Mouse (Mus musculus) myocyte (in vitro differentiated cells): Measurements from ENCODE around the gene Lrig1. TPM values are rescaled to one million over a fixed set of nuclear protein-coding genes. Genes with fewer than 3 reads are reported as not detected.
A peak's percentile ranks its signal among the peaks of the same experiment; 100 is the strongest.

Experiments used
- H3K27me3 ChIP-seq: one replicate; pipeline ENCODE4 v1.6.1; 2011; ENCODE audit not compliant: control insufficient read depth, insufficient read depth, insufficient read length
- H3K36me3 ChIP-seq: one replicate; pipeline ENCODE4 v1.6.1; 2011; ENCODE audit not compliant: control insufficient read depth, insufficient read depth
- H3K4me2 ChIP-seq: one replicate; pipeline ENCODE4 v1.6.1; 2011; ENCODE audit warnings: low read depth, control low read depth
- H3K4me3 ChIP-seq: one replicate; pipeline ENCODE4 v1.5.1; 2011; ENCODE audit warnings: mild to moderate bottlenecking, control low read depth, moderate library complexity
- H3K79me2 ChIP-seq: one replicate; pipeline ENCODE4 v1.6.1; 2011; ENCODE audit not compliant: control insufficient read depth, insufficient read depth
- H3ac ChIP-seq: one replicate; pipeline ENCODE4 v1.6.1; 2011; ENCODE audit not compliant: control insufficient read depth, insufficient read length
- CEBPB ChIP-seq: IDR thresholded peaks from 2 replicates; pipeline ENCODE4 v1.6.1; 2011; ENCODE audit warnings: mild to moderate bottlenecking, moderate library complexity; ENCODE audit not compliant: poor library complexity, insufficient read depth, severe bottlenecking
- E2F4 ChIP-seq: IDR thresholded peaks from one replicate; pipeline ENCODE4 v1.6.1; 2011; ENCODE audit warnings: mild to moderate bottlenecking, control low read depth, moderate library complexity; ENCODE audit not compliant: insufficient read depth
- MAX ChIP-seq: IDR thresholded peaks from one replicate; pipeline ENCODE4 v1.6.1; 2011; ENCODE audit warnings: low read depth, mild to moderate bottlenecking, control low read depth
- MYOD1 ChIP-seq, 3 experiments: IDR thresholded peaks; one replicate each; pipeline ENCODE4 v1.6.1; 2011; ENCODE audit warnings: control low read depth in 2 of 3, low read depth in 2 of 3, mild to moderate bottlenecking in 2 of 3, moderate library complexity in 1 of 3; ENCODE audit not compliant: insufficient read length in 2 of 3, control insufficient read depth in 1 of 3
- MYOG ChIP-seq, 3 experiments: IDR thresholded peaks; one replicate each; pipeline ENCODE4 v1.6.1; 2011; ENCODE audit warnings: control low read depth in 2 of 3, low read depth in 2 of 3, mild to moderate bottlenecking in 2 of 3; ENCODE audit not compliant: insufficient read length in 2 of 3, control insufficient read depth in 1 of 3, insufficient read depth in 1 of 3
- POLR2A ChIP-seq: IDR thresholded peaks from one replicate; pipeline ENCODE4 v1.6.1; 2011; ENCODE audit warnings: low read depth, mild to moderate bottlenecking, control low read depth, moderate library complexity; ENCODE audit not compliant: insufficient read length
- POLR2AphosphoS2 ChIP-seq: IDR thresholded peaks from one replicate; pipeline ENCODE4 v1.6.1; 2011; ENCODE audit warnings: low read depth, control low read depth; ENCODE audit not compliant: insufficient read length
- REST ChIP-seq: IDR thresholded peaks from one replicate; pipeline ENCODE4 v1.6.1; 2011; ENCODE audit warnings: mild to moderate bottlenecking, control low read depth, moderate library complexity; ENCODE audit not compliant: insufficient read depth, insufficient read length
- SRF ChIP-seq: IDR thresholded peaks from one replicate; pipeline ENCODE4 v1.6.1; 2011; ENCODE audit warnings: low read depth; ENCODE audit not compliant: control insufficient read depth, insufficient read length
- TCF12 ChIP-seq: IDR thresholded peaks from one replicate; pipeline ENCODE4 v1.6.1; 2011; ENCODE audit warnings: mild to moderate bottlenecking, control low read depth; ENCODE audit not compliant: poor library complexity, insufficient read depth, severe bottlenecking
- TCF3 ChIP-seq: IDR thresholded peaks from one replicate; pipeline ENCODE4 v1.6.1; 2011; ENCODE audit warnings: low read depth, control low read depth; ENCODE audit not compliant: insufficient read length
- USF1 ChIP-seq: IDR thresholded peaks from one replicate; pipeline ENCODE4 v1.6.1; 2011; ENCODE audit warnings: low read depth, mild to moderate bottlenecking, control low read depth, moderate library complexity
- polyA plus RNA-seq: library from polyadenylated mRNA; unstranded; fragments of >200 nt; fragmentation: generic; extraction: Trizol; gene quantifications from one replicate; pipeline ENCODE4 v1.2.1, GENCODE M21; 2012; ENCODE audit warnings: missing spikeins

The Lrig1 gene
- polyA plus RNA-seq, 1 experiment: 22.1 TPM

DNA sequence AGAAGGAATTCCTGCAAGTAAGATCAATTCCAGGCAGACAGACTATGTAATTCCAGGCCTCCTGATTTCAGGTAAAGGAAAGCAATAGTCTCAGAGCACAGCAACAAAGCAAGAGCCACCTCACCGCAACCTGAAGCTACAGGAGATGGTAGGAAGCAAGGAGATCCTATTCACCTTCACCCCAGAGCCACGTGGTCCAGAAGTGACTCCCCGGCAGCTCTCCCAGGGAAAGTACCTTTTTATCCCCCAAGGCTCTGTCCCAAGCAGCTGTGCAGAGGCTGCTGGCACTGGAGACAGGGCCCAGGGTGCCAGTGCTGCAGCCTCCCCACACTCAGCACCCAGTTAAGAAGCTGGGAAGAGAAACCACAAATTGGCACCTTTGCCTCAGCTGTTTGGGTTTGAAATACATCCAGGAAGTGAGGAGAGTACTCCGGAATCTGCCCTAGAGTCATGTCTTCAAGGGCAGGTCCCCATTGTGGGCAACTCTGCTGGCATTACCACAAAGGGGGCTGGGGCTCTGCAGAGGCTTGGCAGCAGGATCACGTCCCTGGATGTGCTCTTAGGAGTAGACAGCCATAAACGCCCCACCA, 53.6 kb downstream of the Lrig1 start:
- H3K79me2 ChIP-seq: peaks cover 40% of the 10 kb centered on the region
- peak; percentile 51 for TF ChIP-seq TCF3
- peak; percentile 80 for TF ChIP-seq TCF12
- no peak for TF ChIP-seq SRF
- no peak for TF ChIP-seq POLR2A
- TF ChIP-seq USF1: peak; percentile 85
- peak; percentile 74 to 93 (median 92) for TF ChIP-seq MYOG (IDR thresholded peaks at IDR 0.05; ENCODE audit: control insufficient read depth in 1 of 3, insufficient read depth in 1 of 3, insufficient read length in 2 of 3, low read depth in 2 of 3)
- TF ChIP-seq CEBPB: 0 out of 2 replicates have a peak, but pooled peaks have one; percentile 25
- TF ChIP-seq POLR2AphosphoS2: no peak
- no peak for TF ChIP-seq E2F4
- TF ChIP-seq REST: no peak
- TF ChIP-seq MYOD1 (IDR thresholded peaks at IDR 0.05; ENCODE audit: control insufficient read depth in 1 of 3, insufficient read length in 2 of 3, low read depth in 2 of 3): peak; percentile 7 to 85 (median 80)
- no peak for TF ChIP-seq MAX
- H3K4me2 ChIP-seq: peak overlapping the region; percentile 72
- H3K4me3 ChIP-seq: no peak overlapping the region
- H3ac ChIP-seq: no peak overlapping the region
- H3K27me3 ChIP-seq: no peaks in the 10 kb centered on the region
- no peaks in the 10 kb centered on the region for H3K36me3 ChIP-seq

DNA sequence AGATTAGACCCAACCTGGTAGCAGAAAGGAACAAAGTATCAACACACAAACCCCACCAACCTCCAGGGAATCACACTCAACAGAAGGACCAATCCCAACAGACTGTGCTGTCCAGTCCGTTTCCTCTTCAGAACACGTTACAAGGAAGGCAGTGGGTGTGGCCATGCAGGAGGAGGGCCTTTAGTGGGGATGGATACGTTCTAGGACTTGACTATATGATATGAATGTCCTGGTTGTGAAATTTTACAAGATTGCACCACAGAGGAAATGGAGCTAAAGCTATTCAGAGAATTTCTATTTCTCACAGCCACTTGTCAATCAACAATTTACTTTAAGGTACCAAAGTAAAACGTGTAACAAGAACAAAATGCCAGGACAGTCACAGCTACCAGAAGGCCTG, 54.2 kb downstream of the Lrig1 start:
- Histone ChIP-seq H3K4me2 (peak overlapping the region; percentile 57), H3K4me3 (no peak overlapping the region), H3K79me2 (peaks cover 40% of the 10 kb centered on the region), H3K27me3 (no peaks in the 10 kb centered on the region), H3ac (no peak overlapping the region), H3K36me3 (no peaks in the 10 kb centered on the region)
- TF ChIP-seq TCF3 (no peak), CEBPB (no peak), SRF (no peak), TCF12 (no peak), REST (no peak), POLR2A (no peak), MYOG (IDR thresholded peaks at IDR 0.05; ENCODE audit: control insufficient read depth in 1 of 3, insufficient read depth in 1 of 3, insufficient read length in 2 of 3, low read depth in 2 of 3) (no peak), USF1 (no peak), E2F4 (no peak), MAX (no peak)

DNA sequence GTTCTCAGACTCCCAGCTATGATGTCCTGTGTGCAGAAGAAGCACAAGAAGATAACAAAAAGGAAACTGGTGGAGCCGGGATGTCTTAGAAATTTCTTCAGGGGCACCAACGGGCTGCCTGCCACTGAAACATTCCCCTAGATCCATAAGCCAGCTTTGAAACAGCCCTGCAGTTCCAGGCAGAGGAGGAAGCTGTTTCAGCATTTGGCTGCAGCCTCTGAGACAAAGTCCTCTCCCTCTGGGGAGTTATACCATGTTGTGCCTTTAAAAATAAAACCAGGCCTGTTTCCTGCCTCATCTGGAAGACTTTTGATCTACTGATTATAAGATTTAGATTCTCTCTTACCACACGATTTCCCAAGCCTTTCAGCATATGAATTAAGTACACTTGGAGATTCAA, 55.3 kb downstream of the Lrig1 start:
- Histone ChIP-seq H3K27me3 (no peaks in the 10 kb centered on the region), H3K4me3 (no peak overlapping the region), H3ac (no peak overlapping the region), H3K4me2 (peak overlapping the region; percentile 57), H3K79me2 (peaks cover 41% of the 10 kb centered on the region), H3K36me3 (no peaks in the 10 kb centered on the region)
- TF ChIP-seq MYOG (IDR thresholded peaks at IDR 0.05; ENCODE audit: control insufficient read depth in 1 of 3, insufficient read depth in 1 of 3, insufficient read length in 2 of 3, low read depth in 2 of 3) (no peak), MYOD1 (IDR thresholded peaks at IDR 0.05; ENCODE audit: control insufficient read depth in 1 of 3, insufficient read length in 2 of 3, low read depth in 2 of 3) (no peak), USF1 (no peak), POLR2A (no peak), TCF12 (no peak), E2F4 (no peak), POLR2AphosphoS2 (no peak), REST (no peak), TCF3 (no peak), SRF (no peak), CEBPB (no peak), MAX (no peak)

DNA sequence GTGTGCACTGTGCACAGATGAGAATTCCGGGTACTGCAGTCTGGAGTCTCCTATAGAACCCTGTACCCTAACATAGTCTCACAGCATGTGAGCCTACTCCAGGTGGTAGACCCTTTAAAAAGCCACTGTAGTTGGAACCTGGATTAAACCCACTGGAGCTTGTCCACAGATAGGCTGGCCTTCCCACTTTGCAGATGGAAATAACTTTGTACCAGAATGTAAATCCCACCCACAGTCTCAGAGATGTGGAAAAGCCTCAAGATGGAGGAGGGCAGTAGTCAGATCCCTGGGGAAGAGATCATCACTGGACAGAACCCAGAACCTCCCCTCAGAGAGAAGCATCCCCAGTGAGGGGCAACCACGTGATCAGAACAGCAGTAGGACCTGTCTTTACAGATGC, 56.0 kb downstream of the Lrig1 start:
- Histone ChIP-seq H3K4me3 (no peak overlapping the region), H3K79me2 (peaks cover 41% of the 10 kb centered on the region), H3K36me3 (no peaks in the 10 kb centered on the region), H3K4me2 (peak overlapping the region; percentile 19), H3K27me3 (no peaks in the 10 kb centered on the region), H3ac (no peak overlapping the region)
- no peak for TF ChIP-seq MYOG (IDR thresholded peaks at IDR 0.05; ENCODE audit: control insufficient read depth in 1 of 3, insufficient read depth in 1 of 3, insufficient read length in 2 of 3, low read depth in 2 of 3)
- TF ChIP-seq SRF: no peak
- TF ChIP-seq POLR2AphosphoS2: no peak
- TF ChIP-seq REST: no peak
- TF ChIP-seq POLR2A: no peak
- no peak for TF ChIP-seq MAX

DNA sequence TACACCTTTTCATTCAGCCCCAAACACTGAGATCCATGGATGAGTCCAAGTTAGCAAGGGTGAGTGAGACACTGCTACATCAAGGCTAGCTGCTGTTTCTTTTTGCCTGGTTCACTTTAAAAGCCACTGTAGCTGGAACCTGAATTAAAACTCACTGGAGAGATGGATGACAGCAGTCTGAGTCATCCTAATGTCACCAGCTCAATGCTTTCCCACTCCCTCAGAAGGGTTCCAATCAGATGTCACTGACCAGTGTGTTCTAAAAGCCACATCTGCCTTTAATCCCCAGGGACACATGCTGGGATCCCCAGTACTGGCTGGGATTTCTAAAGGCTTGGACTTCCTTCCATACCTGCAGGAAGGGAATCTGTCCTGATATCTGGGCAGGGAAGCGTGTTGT, 57.9 kb downstream of the Lrig1 start:
- no peak for TF ChIP-seq MAX
- Histone ChIP-seq H3ac (no peak overlapping the region), H3K4me2 (peak overlapping the region; percentile 79), H3K79me2 (peaks cover 41% of the 10 kb centered on the region), H3K27me3 (no peaks in the 10 kb centered on the region), H3K36me3 (no peaks in the 10 kb centered on the region), H3K4me3 (no peak overlapping the region)
